Mouse (Mus musculus) forebrain, postnatal 0 days (tissue): ENCODE measurements at regions not wholly inside any gene's neighbourhood (a gene's known extent, or its start where the extent isn't known, plus 50 kb on each side); places are given as distances from the start of the nearest gene placed in this dataset.

ENCODE experiments used
- ATAC-seq: fragments of 200-750 bp; cut with Nextera tagmentation; 2 replicates; pipeline ENCODE4 v1.8.0; 2017; ENCODE audit warnings: mild to moderate bottlenecking, moderate library complexity
- DNase-seq: peaks from one replicate; pipeline ENCODE4 v3.0.0-alpha.2; 2015
- H3K27ac ChIP-seq: fragments of 300-500 bp; sonication (generic); 2 replicates; pipeline ENCODE4 v1.5.1; 2014; ENCODE audit warnings: low read depth, mild to moderate bottlenecking, antibody characterized with exemption, low read length, moderate library complexity, mixed read lengths
- H3K27me3 ChIP-seq: fragments of 300-500 bp; sonication (generic); 2 replicates; pipeline ENCODE4 v1.6.1; 2014; ENCODE audit warnings: mild to moderate bottlenecking, low read length, mixed read lengths; ENCODE audit not compliant: insufficient read depth
- H3K36me3 ChIP-seq: fragments of 300-500 bp; sonication (generic); 2 replicates; pipeline ENCODE4 v1.6.1; 2014; ENCODE audit warnings: mild to moderate bottlenecking, moderate library complexity; ENCODE audit not compliant: insufficient read depth
- H3K4me1 ChIP-seq: fragments of 300-500 bp; sonication (generic); 2 replicates; pipeline ENCODE4 v1.6.1; 2014; ENCODE audit warnings: antibody characterized with exemption; ENCODE audit not compliant: insufficient read depth
- H3K4me2 ChIP-seq: fragments of 300-500 bp; sonication (generic); 2 replicates; pipeline ENCODE4 v1.6.1; 2014; ENCODE audit warnings: low read depth, mild to moderate bottlenecking, moderate library complexity
- H3K4me3 ChIP-seq: fragments of 300-500 bp; sonication (generic); 2 replicates; pipeline ENCODE4 v1.5.1; 2014; ENCODE audit warnings: low read depth, low read length, mixed read lengths
- H3K9ac ChIP-seq: fragments of 300-500 bp; sonication (generic); 2 replicates; pipeline ENCODE4 v1.6.1; 2014; ENCODE audit warnings: mild to moderate bottlenecking
- H3K9me3 ChIP-seq: fragments of 300-500 bp; sonication (generic); 2 replicates; pipeline ENCODE4 v1.6.1; 2016; ENCODE audit warnings: low read length
- CTCF ChIP-seq: sonication (generic); IDR thresholded peaks from 2 replicates; pipeline ENCODE4 v1.5.1; 2016; ENCODE audit warnings: antibody characterized with exemption, control low read depth, low read depth
- WGBS: fragments of 180-500 bp; shearing (Covaris S2); extraction: QIAGEN DNeasy Blood & Tissue Kit; methylation state at CpG from one replicate; pipeline ENCODE4 v1.1.7; 2014; 5-methylcytosine and 5-hydroxymethylcytosine counted together

DNA sequence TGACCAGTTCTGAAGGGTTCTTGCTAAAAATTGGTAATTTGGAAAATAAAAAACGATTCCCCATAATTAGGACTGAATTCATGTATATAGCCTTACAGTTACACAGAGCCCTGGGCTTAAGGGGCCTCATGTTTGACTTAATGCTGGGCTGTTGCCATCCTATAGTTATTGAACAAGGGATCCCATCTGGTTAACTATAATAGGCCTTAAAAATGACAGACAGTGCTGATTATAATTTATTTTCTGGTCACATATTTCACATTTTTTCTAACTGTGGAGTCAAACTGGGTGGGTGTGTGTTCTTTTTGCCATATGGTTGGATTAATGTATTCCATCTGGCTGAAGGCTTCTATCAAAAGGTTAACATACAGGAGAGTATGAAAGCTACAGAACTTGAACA lies 238.5 kb upstream of the Rgmb start:
- Histone ChIP-seq H3K9me3 (no peaks in the 10 kb centered on the region), H3K4me3 (no peak overlapping the region), H3K27ac (no peak overlapping the region), H3K36me3 (no peaks in the 10 kb centered on the region), H3K4me1 (no peaks in the 10 kb centered on the region), H3K4me2 (no peak overlapping the region), H3K27me3 (no peaks in the 10 kb centered on the region), H3K9ac (no peak overlapping the region)
- no peak for DNase-seq
- TF ChIP-seq CTCF, result no peak
- ATAC-seq, result no peak
- 55% methylated on average over 1 of the region's 1 CpGs for WGBS

DNA sequence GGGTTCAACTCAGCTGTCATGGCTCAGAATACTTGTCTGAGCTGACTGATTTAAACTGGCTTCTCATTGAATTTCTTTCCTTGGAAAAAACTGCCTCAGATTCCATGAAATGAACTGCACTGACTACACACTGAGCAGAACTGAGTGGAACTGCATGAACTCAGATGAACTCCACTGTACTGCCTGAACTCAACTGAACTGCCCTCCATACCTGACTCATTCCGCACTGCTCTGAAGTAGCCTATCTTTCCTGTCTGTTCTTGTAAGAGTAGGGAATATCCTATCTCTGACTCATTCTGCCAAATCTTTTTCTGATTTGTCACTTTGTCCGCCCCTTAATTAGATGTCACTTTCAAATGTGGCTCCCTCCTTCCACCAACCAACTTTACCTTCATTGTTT lies 237.0 kb upstream of the Rgmb start:
- no peak for TF ChIP-seq CTCF
- H3K9me3 ChIP-seq, result no peaks in the 10 kb centered on the region
- no peak overlapping the region for H3K4me3 ChIP-seq
- H3K4me2 ChIP-seq, result no peak overlapping the region
- DNase-seq, result no peak
- H3K9ac ChIP-seq, result no peak overlapping the region
- no peaks in the 10 kb centered on the region for H3K4me1 ChIP-seq
- H3K27ac ChIP-seq, result no peak overlapping the region
- no peak for ATAC-seq
- H3K27me3 ChIP-seq, result no peaks in the 10 kb centered on the region
- no peaks in the 10 kb centered on the region for H3K36me3 ChIP-seq
- WGBS, result 95% methylated on average over 2 of the region's 2 CpGs

DNA sequence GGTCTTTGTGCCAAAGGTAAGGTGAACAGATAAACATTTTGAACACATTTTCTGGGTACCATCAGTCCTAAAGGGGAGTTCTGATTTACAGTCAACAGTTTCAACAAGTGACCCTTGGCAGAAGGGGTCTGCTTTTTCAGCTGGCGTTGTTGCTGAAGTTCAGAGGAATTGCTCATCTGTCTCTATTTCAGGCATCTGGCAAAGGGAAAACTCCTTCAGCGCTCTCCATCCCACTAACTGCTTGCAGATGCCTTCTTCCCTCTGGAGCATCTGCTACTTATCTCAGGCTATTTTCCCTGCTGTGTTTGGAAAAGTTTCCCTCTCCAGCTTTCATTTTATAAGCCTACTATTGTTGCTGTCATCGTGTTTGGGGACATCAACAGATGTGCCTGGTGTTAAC lies 223.6 kb upstream of the Rgmb start:
- Histone ChIP-seq H3K9ac (no peak overlapping the region), H3K4me2 (no peak overlapping the region), H3K27me3 (no peaks in the 10 kb centered on the region), H3K9me3 (no peaks in the 10 kb centered on the region), H3K4me3 (no peak overlapping the region), H3K4me1 (no peaks in the 10 kb centered on the region), H3K36me3 (no peaks in the 10 kb centered on the region), H3K27ac (no peak overlapping the region)
- WGBS, result 53% methylated on average over 3 of the region's 3 CpGs
- DNase-seq, result no peak
- TF ChIP-seq CTCF, result no peak
- no peak for ATAC-seq

DNA sequence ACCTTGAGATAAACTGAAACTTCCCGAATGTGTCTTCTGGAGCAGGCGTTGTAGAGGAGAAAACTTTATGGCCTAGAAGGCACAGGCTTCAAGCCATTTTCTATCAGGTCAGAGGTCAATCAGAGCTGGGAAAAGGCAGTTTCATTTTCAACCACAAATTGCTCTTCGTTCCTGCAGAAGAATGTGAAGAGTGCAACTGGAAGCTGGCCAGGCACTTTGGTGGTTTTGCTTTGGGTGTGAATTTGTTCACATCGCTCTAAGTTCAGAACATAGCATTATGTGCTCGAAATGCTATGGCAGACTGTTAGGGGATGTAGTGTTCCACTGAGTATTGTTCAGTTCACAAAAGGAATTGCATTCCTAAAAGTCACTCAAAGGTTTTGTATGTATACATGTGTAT lies 220.9 kb upstream of the Rgmb start:
- H3K4me3 ChIP-seq, result no peak overlapping the region
- DNase-seq (no peak), ATAC-seq (no peak)
- no peak overlapping the region for H3K9ac ChIP-seq
- no peak for TF ChIP-seq CTCF
- no peak overlapping the region for H3K4me2 ChIP-seq
- no peaks in the 10 kb centered on the region for H3K27me3 ChIP-seq
- H3K27ac ChIP-seq, result no peak overlapping the region
- H3K9me3 ChIP-seq, result no peaks in the 10 kb centered on the region
- WGBS, result 81% methylated on average over 5 of the region's 5 CpGs
- no peaks in the 10 kb centered on the region for H3K4me1 ChIP-seq
- no peaks in the 10 kb centered on the region for H3K36me3 ChIP-seq

DNA sequence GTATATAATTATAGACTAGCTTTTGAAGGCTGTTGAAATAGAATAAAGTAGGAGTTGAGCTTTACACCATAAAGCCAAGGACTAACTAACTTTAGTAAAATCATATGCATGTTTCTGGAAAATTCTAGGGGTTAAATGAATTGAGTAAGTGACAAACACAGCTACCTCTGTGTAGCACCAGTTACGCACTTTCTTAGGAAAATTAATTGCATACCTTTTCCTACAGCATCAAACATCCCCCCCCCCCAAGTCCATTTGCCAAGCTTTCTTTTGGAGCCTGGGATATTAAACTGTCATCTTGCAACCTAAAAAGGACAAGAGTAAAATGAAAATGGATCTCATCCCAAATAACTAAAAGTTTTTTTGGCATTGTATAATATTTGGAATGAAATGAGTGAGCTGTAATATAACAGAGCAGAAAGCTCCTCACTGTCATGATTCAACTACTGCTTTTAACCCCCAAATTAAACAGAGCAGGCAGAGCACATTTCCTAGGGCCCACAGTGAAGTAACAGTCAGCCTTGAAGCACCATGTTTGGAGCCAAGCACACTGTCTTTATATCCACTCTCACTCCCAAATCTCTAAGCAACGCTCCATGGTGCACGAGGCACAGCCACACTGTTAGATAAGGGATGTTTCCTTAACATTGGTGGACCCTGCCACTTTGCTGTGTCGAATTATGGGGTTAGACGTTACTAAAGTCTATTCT lies 210.9 kb upstream of the Rgmb start:
- DNase-seq (no peak), ATAC-seq (no peak)
- Histone ChIP-seq H3K9ac (no peak overlapping the region), H3K9me3 (no peaks in the 10 kb centered on the region), H3K4me2 (no peak overlapping the region), H3K4me1 (no peaks in the 10 kb centered on the region), H3K27ac (no peak overlapping the region), H3K27me3 (no peaks in the 10 kb centered on the region), H3K4me3 (no peak overlapping the region), H3K36me3 (no peaks in the 10 kb centered on the region)
- WGBS, result 40% methylated on average over 5 of the region's 5 CpGs
- no peak for TF ChIP-seq CTCF

DNA sequence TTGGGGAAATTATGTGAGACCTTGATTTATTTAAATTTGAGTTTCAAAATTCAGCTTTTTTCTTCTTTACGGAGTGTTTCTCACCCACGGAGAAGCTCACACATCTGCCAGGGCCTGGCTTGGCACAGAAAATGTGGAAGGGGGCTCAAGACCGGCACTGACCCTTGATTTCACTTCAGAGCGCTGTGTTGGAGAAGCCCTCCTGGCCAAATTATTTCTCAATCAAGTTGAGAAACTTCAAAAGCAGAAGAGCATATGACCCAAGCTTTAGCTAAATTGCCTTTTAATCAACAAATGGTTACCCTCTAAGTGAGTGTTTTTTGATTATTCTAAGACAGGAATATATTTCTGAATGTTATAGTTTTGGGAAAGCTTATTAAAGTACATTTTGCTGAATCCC lies 197.2 kb upstream of the Rgmb start:
- 65% methylated on average over 4 of the region's 4 CpGs for WGBS
- Histone ChIP-seq H3K9ac (no peak overlapping the region), H3K9me3 (no peaks in the 10 kb centered on the region), H3K27me3 (no peaks in the 10 kb centered on the region), H3K4me3 (no peak overlapping the region), H3K36me3 (no peaks in the 10 kb centered on the region), H3K4me1 (no peaks in the 10 kb centered on the region), H3K4me2 (no peak overlapping the region), H3K27ac (no peak overlapping the region)
- TF ChIP-seq CTCF, result no peak
- ATAC-seq (no peak), DNase-seq (no peak)

DNA sequence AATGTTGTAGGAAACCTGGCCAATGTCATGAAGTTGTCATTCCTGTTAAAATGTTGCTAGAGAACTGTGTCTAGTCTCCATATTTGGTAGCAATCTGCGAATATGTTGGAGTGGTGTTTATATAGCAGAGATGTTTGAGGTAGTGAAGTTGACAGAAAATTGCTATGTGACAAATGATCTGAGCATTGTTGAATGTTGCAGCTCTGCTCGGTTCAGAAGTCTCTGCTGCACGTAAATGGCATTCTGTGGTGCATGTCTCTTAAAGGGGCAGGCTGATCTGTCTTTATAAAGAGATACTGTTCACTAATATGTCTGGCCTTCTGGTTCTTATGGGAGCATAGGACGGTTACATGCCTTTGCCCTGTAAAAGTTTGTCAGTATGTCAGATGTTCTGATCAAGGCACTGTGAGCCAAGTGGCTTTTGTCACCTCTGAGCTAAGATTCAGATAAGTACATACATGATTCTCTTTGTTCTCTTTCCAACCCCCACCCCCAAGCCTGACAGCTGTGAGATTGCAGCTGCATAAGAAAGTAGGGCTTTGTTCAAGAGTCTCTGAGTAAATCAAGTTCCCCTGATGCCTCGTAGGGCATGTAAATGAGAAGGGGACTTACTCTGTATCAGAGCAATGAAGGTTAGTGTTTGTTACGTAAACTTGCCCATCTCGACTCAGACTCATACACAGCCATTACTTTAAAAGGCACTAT lies 174.2 kb upstream of the Rgmb start:
- DNase-seq, result peak; percentile 52
- no peak overlapping the region for H3K9ac ChIP-seq
- H3K4me2 ChIP-seq, result no peak overlapping the region
- H3K4me1 ChIP-seq, result no peaks in the 10 kb centered on the region
- peak; percentile 95 for ATAC-seq
- WGBS, result 31% methylated on average over 7 of the region's 7 CpGs
- TF ChIP-seq CTCF, result no peak
- H3K4me3 ChIP-seq, result no peak overlapping the region
- H3K27ac ChIP-seq, result peak overlapping the region; percentile 50
- no peaks in the 10 kb centered on the region for H3K27me3 ChIP-seq
- H3K36me3 ChIP-seq, result no peaks in the 10 kb centered on the region
- no peaks in the 10 kb centered on the region for H3K9me3 ChIP-seq
